Mouse (Mus musculus): Measurements from ENCODE around the gene Tmcc3. TPM values are rescaled to one million over a fixed set of nuclear protein-coding genes. Genes with fewer than 3 reads are reported as not detected.

Gene Tmcc3
- polyA plus RNA-seq, 1 experiment: 0.01 TPM

- Histone ChIP-seq H3K36me3 (ENCODE audit: control insufficient read depth) (no peaks in the 10 kb centered on the region), H3K9me3 (ENCODE audit: control insufficient read depth, low read length) (no peaks in the 10 kb centered on the region), H3K4me3 (replicated peaks) (no peak overlapping the region), H3K27me3 (ENCODE audit: control insufficient read depth) (peaks cover 10% of the 10 kb centered on the region; the same call in 1 of the 2 replicates), H3K4me1 (ENCODE audit: control insufficient read depth) (no peaks in the 10 kb centered on the region)
- TF ChIP-seq GATA1 (IDR thresholded peaks at IDR 0.05; ENCODE audit: low read length) (no peak), TAL1 (IDR thresholded peaks at IDR 0.05; ENCODE audit: low read length) (no peak)
Observed at GRCm38 (mm10) chr10:94620561-94620960, 308.8 kb downstream of the Tmcc3 start.

- TF ChIP-seq GATA1 (IDR thresholded peaks at IDR 0.05; ENCODE audit: low read length) (no peak), TAL1 (IDR thresholded peaks at IDR 0.05; ENCODE audit: low read length) (no peak)
- H3K27me3 ChIP-seq (ENCODE audit: control insufficient read depth): peaks cover 10% of the 10 kb centered on the region; the same call in 1 of the 2 replicates
- no peaks in the 10 kb centered on the region for H3K36me3 ChIP-seq (ENCODE audit: control insufficient read depth)
- no peak overlapping the region for H3K4me3 ChIP-seq (replicated peaks)
- no peaks in the 10 kb centered on the region for H3K4me1 ChIP-seq (ENCODE audit: control insufficient read depth)
- no peaks in the 10 kb centered on the region for H3K9me3 ChIP-seq (ENCODE audit: control insufficient read depth, low read length)
Observed at GRCm38 (mm10) chr10:94621420-94622225, 309.9 kb downstream of the Tmcc3 start.

- Histone ChIP-seq H3K27me3 (ENCODE audit: control insufficient read depth) (peaks cover 10% of the 10 kb centered on the region; the same call in 1 of the 2 replicates), H3K4me1 (ENCODE audit: control insufficient read depth) (no peaks in the 10 kb centered on the region), H3K4me3 (replicated peaks) (no peak overlapping the region), H3K36me3 (ENCODE audit: control insufficient read depth) (no peaks in the 10 kb centered on the region), H3K9me3 (ENCODE audit: control insufficient read depth, low read length) (no peaks in the 10 kb centered on the region)
- TF ChIP-seq TAL1 (IDR thresholded peaks at IDR 0.05; ENCODE audit: low read length) (no peak), GATA1 (IDR thresholded peaks at IDR 0.05; ENCODE audit: low read length) (no peak)
Observed at GRCm38 (mm10) chr10:94622281-94622680, 310.5 kb downstream of the Tmcc3 start.

- no peaks in the 10 kb centered on the region for H3K4me1 ChIP-seq (ENCODE audit: control insufficient read depth)
- H3K36me3 ChIP-seq (ENCODE audit: control insufficient read depth): no peaks in the 10 kb centered on the region
- no peak overlapping the region for H3K4me3 ChIP-seq (replicated peaks)
- H3K9me3 ChIP-seq (ENCODE audit: control insufficient read depth, low read length): no peaks in the 10 kb centered on the region
- no peak for TF ChIP-seq GATA1 (IDR thresholded peaks at IDR 0.05; ENCODE audit: low read length)
- TF ChIP-seq TAL1 (IDR thresholded peaks at IDR 0.05; ENCODE audit: low read length): no peak
- peaks cover 10% of the 10 kb centered on the region; the same call in 1 of the 2 replicates for H3K27me3 ChIP-seq (ENCODE audit: control insufficient read depth)
Observed at GRCm38 (mm10) chr10:94622828-94623227, 311.1 kb downstream of the Tmcc3 start.

- no peak for TF ChIP-seq TAL1 (IDR thresholded peaks at IDR 0.05; ENCODE audit: low read length)
- no peak for TF ChIP-seq GATA1 (IDR thresholded peaks at IDR 0.05; ENCODE audit: low read length)
- peaks cover 10% of the 10 kb centered on the region; the same call in 1 of the 2 replicates for H3K27me3 ChIP-seq (ENCODE audit: control insufficient read depth)
- H3K4me3 ChIP-seq (replicated peaks): no peak overlapping the region
- H3K9me3 ChIP-seq (ENCODE audit: control insufficient read depth, low read length): no peaks in the 10 kb centered on the region
- H3K36me3 ChIP-seq (ENCODE audit: control insufficient read depth): no peaks in the 10 kb centered on the region
- H3K4me1 ChIP-seq (ENCODE audit: control insufficient read depth): no peaks in the 10 kb centered on the region
Observed at GRCm38 (mm10) chr10:94623617-94624016, 311.9 kb downstream of the Tmcc3 start.

- no peak for TF ChIP-seq TAL1 (IDR thresholded peaks at IDR 0.05; ENCODE audit: low read length)
- TF ChIP-seq GATA1 (IDR thresholded peaks at IDR 0.05; ENCODE audit: low read length): no peak
- H3K36me3 ChIP-seq (ENCODE audit: control insufficient read depth): no peaks in the 10 kb centered on the region
- H3K4me3 ChIP-seq (replicated peaks): no peak overlapping the region
- no peaks in the 10 kb centered on the region for H3K9me3 ChIP-seq (ENCODE audit: control insufficient read depth, low read length)
- no peaks in the 10 kb centered on the region for H3K4me1 ChIP-seq (ENCODE audit: control insufficient read depth)
- peaks cover 10% of the 10 kb centered on the region; the same call in 1 of the 2 replicates for H3K27me3 ChIP-seq (ENCODE audit: control insufficient read depth)
Observed at GRCm38 (mm10) chr10:94625036-94625435, 313.3 kb downstream of the Tmcc3 start.

- Histone ChIP-seq H3K27me3 (ENCODE audit: control insufficient read depth) (peaks cover 10% of the 10 kb centered on the region; the same call in 1 of the 2 replicates), H3K4me1 (ENCODE audit: control insufficient read depth) (no peaks in the 10 kb centered on the region), H3K36me3 (ENCODE audit: control insufficient read depth) (no peaks in the 10 kb centered on the region), H3K4me3 (replicated peaks) (no peak overlapping the region), H3K9me3 (ENCODE audit: control insufficient read depth, low read length) (no peaks in the 10 kb centered on the region)
- TF ChIP-seq TAL1 (IDR thresholded peaks at IDR 0.05; ENCODE audit: low read length) (no peak), GATA1 (IDR thresholded peaks at IDR 0.05; ENCODE audit: low read length) (no peak)
Observed at GRCm38 (mm10) chr10:94625606-94626005, 313.9 kb downstream of the Tmcc3 start.

- no peaks in the 10 kb centered on the region for H3K9me3 ChIP-seq (ENCODE audit: control insufficient read depth, low read length)
- H3K36me3 ChIP-seq (ENCODE audit: control insufficient read depth): no peaks in the 10 kb centered on the region
- TF ChIP-seq GATA1 (IDR thresholded peaks at IDR 0.05; ENCODE audit: low read length) (no peak), TAL1 (IDR thresholded peaks at IDR 0.05; ENCODE audit: low read length) (no peak)
- no peak overlapping the region for H3K4me3 ChIP-seq (replicated peaks)
- H3K27me3 ChIP-seq (ENCODE audit: control insufficient read depth): no peaks in the 10 kb centered on the region
- H3K4me1 ChIP-seq (ENCODE audit: control insufficient read depth): no peaks in the 10 kb centered on the region
Observed at GRCm38 (mm10) chr10:94630771-94631280, 319.1 kb downstream of the Tmcc3 start.

- no peaks in the 10 kb centered on the region for H3K9me3 ChIP-seq (ENCODE audit: control insufficient read depth, low read length)
Observed at GRCm38 (mm10) chr10:94631541-94632113, 319.9 kb downstream of the Tmcc3 start.

More at GRCm38 (mm10) chr10:94631541-94632113, 319.9 kb downstream of the Tmcc3 start:
- no peak for TF ChIP-seq GATA1 (IDR thresholded peaks at IDR 0.05; ENCODE audit: low read length)
- no peak for TF ChIP-seq TAL1 (IDR thresholded peaks at IDR 0.05; ENCODE audit: low read length)
- no peaks in the 10 kb centered on the region for H3K36me3 ChIP-seq (ENCODE audit: control insufficient read depth)
- H3K4me3 ChIP-seq (replicated peaks): no peak overlapping the region
- no peaks in the 10 kb centered on the region for H3K4me1 ChIP-seq (ENCODE audit: control insufficient read depth)
- H3K27me3 ChIP-seq (ENCODE audit: control insufficient read depth): no peaks in the 10 kb centered on the region

Data from erythroblast, embryonic 14.5 days (primary cell).